Mouse (Mus musculus): ENCODE measurements around the gene Zfp12.
"Not testable (repeated sequence)": the region's sequence is repeated elsewhere in the genome, so short reads cannot be mapped to it uniquely, and the experiment has no call there.

The Zfp12 gene

DNA sequence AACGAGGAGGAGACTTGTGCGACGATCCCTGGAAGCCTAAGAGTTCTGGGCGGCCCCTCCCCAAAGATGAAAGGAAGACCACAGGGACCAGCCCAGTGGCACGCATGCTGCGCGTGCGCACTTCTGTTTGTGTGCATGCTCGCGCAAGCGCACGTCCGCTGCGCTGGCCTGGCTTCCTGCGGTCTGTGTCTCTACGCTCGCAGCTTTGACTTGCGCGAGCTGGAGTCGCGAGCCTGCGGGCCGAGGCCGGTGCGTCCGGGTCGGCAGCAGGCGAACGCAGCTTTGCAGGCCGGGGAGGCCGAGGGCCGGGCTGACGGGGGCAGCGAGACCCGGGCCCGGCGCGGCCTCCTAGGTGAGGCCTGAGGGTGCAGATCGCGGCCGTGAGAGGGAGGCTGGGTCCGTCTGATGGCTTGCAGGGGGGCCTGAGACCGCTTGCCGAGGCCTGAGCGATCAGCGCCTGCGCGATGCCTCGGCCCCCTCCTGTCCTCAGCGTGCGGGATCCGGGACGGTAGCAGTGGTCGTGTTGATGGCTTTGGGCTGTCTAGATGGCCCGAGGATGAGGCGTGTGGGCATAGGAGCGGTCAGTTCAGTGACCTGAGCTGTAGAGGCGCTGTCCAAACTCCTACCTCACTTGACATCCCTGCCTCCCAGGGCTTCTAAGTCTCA, at the start of gene Zfp12:
Gene Zfp12, plus strand, starts transcription at position 136 of the 666 bp plus-strand sequence.
- peak; percentile 94 for DNase-seq

DNA sequence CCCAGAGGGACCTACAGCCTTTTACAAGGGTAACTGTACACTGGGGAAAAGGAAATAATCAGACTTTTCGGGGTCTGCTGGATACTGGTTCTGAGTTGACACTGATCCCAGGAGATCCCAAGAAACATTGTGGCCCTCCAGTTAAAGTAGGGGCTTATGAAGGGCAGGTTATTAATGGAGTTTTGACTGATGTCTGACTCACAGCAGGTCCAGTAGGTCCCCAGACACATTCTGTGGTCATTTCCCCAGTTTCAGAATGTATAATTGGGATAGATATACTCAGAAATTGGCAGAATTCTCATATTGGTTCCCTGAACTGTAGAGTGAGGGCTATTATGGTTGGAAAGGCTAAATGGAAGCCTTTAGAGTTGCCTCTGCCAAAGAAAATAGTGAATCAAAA, 46.9 kb upstream of the Zfp12 start:
- not testable (repeated sequence) for DNase-seq

GRCm38 (mm10) chr5:143192806-143193205, 42.2 kb upstream of the Zfp12 start:
- no peak for DNase-seq

DNA sequence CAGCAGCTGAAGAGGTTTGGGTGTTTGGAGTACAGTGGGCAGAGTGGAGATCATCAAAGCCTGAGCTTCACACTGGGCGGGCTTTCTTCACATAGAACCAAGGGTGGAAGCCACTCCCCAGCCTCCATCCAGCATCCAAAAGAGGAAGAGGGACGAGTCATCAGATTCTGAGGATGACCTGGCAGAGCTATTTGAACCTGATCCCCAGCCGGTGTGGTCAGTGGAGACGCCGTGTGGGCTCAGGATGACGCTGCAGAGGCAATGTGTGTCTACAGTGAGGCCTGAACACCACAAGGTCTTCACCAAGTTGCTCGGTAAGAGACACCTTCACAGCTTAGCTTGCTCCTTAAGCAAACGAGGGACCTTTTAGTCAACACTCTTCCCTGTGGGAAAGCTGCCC, 40.2 kb upstream of the Zfp12 start:
- not testable (repeated sequence) for DNase-seq

DNA sequence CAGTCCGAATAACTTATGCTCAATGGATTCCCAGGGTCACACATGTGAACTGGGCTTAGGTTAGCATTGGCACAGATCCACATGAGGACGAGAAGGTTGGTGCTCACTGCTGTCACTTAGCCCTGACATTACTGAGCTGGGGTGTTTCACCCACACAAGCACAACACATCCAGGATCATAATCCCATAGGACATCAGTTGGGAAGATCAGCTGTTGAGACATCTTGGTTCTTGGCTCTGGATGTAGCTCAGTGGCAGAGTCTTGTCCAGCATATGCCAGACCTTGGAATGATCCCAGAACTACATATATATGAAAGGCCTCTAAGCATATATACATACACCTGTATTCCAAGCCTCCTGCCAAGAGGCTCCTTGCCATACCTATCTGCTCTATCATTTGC, 39.8 kb upstream of the Zfp12 start:
- DNase-seq = no peak

GRCm38 (mm10) chr5:143196506-143196905, 38.5 kb upstream of the Zfp12 start:
- DNase-seq = no peak

- DNase-seq = no peak
Observed at GRCm38 (mm10) chr5:143205015-143205414, 29.9 kb upstream of the Zfp12 start.

DNA sequence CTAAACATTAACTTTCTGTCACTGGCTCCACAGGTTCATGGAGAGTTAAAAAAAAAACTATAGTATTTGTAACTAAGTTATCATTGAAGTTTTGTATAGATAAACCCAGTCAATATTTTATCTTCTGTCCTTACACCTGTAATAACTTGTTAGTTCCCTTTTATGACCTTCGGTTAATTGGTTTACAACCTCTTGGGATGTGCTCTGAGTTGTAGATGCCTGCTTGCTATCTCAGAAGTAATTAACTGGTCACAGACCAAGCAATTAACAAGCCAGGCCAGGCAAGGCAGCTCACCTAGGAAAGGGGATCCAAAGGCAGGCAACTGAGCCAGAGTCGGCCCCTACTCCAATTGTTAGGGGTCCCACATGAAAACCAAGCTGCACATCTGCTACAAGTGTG, 21.1 kb upstream of the Zfp12 start:
- no peak for DNase-seq

GRCm38 (mm10) chr5:143220996-143221395, 14.0 kb upstream of the Zfp12 start:
- no peak for DNase-seq

DNA sequence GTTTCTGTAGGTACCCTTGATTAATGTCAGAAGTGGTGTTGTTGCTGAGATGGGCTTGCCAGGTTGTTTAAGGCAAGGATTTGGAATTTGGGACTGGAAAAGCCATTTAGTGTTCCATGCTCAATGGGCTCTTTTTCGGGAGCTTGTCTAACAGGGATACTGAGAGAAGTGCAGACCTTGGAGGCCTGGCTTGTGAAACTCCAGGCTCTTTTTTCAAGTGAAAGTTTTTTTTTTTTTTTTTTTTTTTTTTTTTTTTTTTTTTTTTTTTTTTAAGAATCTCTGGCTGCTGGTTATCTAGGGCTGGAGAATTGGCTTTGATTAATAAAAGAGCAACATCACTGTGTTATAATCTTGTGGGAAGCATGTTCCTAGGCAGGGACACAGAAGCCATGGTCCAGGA, 12.7 kb upstream of the Zfp12 start:
- DNase-seq = no peak

DNA sequence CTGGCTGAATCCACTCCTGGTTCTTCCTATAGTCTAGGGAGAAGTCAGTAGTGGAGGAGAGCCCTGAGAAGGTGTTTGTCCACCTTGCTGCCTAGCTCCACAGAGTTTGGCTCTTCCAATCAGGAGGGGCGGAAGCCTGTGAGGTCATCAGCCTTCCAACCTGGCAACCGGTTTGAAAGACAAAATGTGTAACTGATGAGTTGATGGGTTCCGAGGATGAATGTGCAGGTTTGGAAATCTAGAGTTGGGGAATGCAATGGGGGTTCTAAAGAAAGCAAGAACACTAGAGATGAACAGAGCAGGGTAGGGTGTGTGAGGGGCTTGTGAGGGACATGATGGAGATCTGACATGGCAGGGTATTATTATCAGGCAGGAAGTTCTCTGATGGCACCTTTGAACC, 8.2 kb upstream of the Zfp12 start, which contains the start of gene Spdye4a:
Gene Spdye4a, minus strand, starts transcription at position 101 of the 400 bp plus-strand sequence.
- DNase-seq = no peak

DNA sequence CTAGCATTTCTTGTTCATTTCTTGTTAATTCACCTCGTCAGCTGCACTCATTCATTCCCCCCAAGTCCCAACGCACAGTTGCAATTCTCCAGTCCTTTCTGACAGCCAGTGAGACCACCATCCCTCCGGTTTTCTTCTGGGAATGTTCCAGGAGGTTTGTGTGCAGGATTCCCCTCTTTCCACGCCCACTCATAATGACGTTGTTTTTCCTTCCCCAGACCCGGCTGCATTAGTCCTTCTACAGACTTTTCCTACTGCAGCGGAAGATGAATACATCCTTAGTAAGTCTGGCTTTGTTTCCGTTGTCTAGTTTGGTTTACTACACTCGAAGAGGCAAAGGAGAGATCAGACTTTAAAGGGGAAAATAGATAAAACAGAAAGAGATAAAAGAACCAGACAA, 1.1 kb downstream of the Zfp12 start:
- no peak for DNase-seq

DNA sequence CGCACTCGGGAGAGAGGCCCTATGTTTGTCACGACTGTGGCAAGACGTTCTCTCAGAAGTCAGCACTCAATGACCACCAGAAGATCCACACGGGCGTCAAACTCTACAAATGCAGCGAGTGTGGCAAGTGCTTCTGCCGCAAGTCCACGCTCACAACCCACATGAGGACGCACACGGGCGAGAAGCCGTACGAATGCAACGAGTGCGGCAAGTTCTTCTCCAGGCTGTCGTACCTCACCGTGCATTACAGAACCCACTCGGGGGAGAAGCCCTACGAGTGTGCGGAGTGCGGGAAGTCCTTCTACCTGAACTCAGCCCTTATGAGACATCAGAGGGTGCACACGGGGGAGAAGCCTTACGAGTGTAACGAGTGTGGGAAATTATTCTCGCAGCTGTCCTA, 10.0 kb downstream of the Zfp12 start:
- DNase-seq = no peak

DNA sequence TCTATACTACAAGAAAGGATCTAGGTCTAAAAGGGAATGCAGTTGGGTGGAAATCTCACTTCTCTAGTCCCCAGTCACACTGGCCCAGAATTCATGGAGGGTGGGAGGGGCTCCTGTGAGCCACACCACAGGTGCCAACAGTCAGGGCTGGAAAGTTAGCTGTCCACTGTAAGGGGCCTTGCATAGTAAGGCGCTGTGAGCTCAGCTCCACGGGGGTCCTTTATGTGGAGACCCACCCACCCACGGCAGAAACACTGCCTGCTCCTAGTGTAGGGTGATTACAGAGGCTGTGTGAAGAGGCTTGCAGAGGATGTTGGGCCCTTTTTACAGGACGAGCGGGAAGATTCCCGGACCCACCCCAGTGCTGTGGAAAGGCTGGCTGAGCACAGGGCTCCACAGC, 17.1 kb downstream of the Zfp12 start:
- peak; percentile 5 for DNase-seq

DNA sequence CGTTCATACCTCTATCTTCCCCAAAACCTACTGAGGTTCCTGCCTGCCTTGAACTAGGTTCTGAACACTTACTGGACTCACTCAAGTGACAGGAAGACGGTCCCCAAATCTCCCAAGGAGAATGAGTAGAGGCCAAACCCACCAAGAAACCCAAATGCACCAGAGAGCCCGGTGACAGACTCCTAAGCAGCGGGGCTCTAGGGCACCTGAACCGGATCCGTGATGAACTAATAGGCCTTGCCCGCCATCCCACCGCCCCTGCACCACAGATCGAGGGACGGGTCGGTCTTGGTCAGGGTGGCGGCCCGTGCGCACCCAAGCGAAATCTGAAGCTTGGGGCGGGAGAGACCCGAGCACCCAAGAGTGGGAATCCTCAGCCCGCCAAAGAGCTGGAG, 17.8 kb downstream of the Zfp12 start:
- no peak for DNase-seq

GRCm38 (mm10) chr5:143253186-143253880, 18.4 kb downstream of the Zfp12 start:
- peak; percentile 36 for DNase-seq

DNA sequence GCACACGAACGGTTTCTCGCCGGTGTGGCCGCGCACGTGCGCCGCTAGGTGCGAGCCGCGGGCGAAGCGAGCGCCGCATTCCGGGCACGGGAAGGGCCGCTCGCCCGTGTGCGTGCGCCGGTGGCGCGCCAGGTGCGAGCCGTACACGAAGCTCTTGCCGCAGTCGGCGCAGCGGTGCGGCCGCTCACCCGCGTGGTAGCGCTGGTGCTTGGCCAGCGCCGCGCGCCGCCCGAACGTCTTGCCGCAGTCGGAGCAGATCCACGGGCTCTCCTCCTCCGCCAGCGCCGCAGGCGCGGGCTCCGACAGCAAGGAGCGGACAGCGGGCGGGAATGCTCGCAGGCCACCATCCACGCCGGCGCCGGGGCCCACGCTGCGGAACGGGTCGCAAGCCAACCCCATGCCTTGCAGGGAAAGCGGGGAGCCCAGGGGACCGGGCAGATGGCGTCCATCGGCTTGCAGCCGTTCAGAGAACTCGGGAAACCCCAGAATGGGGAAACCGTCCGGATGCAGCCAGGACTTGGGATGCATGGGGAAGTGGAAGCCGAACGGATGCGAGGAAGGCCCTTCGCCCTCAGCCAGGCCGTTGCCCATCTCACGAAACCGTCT, 19.0 kb downstream of the Zfp12 start:
- DNase-seq = peak; percentile 41

- DNase-seq = no peak
Observed at GRCm38 (mm10) chr5:143254487-143255130, 19.6 kb downstream of the Zfp12 start.

DNA sequence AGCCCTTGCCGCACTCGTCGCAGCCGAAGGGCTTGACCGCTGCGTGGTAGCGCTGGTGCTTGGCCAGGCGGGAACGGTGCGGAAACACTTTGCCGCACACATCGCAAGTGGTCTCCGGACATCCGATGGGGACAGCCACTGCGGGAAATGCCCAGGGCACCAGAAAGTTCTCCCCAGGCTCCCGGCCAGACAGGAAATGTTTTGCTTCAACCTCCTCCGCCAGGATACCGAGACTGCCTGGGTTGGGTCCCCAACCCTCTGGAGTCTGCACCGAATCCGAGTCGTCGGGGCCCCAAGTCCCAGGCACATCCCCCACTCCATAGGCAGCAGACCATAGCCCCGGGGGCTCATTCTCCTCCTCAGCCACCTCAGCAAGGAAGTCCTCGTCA, 20.2 kb downstream of the Zfp12 start:
- DNase-seq = no peak

DNA sequence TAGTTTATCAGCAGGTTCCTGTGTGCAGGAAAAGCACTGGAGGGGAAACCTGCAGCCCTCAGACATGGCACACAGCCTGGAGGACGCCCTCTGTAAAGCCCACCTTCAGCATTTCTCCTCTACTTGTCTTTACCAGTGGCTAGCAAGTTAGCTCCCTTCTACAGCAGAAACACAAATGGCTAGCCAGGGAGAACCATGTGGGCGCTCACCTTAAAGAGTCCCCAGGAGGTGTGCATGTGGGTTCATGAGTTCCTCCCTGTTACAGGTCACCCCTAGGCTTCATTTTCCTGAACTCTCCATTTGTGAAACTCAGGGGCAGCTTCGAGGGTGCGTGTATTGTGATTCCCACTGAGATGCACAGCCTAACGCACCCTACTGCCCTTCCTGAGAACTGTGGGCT, 20.8 kb downstream of the Zfp12 start:
- DNase-seq = no peak

DNA sequence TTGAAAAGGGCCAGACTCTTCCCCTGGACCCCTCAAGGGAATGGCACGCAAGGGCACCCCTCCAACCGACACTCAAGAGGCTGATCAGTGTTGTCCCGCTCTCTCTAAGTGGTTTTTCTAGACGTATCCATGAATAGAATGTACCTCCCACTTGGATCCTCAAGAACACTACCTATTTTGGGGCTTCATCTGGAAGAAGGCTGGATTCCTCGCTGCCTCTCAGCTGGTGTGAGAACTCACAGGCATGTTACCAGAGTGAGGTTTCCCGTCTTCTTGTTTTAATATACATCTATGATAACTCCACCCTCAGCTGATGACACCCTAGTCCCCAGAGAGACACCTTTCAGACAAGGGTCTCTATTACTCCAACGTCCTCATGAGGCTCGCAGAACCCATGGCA, 26.7 kb downstream of the Zfp12 start:
- no peak for DNase-seq

GRCm38 (mm10) chr5:143264689-143265088, 29.7 kb downstream of the Zfp12 start:
- peak; percentile 29 for DNase-seq

GRCm38 (mm10) chr5:143265409-143265808, 30.4 kb downstream of the Zfp12 start:
- no peak for DNase-seq

DNA sequence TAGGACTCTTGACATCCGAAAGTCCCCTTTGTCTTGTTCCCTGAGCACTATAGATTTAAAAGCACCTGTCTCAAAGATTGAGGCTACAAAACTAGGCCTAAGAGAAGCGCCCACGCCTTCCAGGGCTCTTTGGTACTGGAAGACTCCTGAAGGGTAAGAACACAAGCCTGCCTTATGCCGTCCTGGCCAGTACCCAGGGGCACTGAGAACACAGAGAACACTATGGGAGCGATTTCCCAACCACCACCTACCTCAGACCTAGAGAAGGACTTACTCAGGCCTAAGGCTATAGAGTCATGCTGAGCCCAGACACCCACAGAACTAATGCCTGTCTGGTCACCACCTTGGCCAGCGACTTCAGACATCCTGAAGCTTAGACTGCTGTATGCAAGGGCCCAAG, 31.8 kb downstream of the Zfp12 start:
- no peak for DNase-seq
